Mouse (Mus musculus) mature B cell (primary cell): ENCODE data around the gene Cc2d1b.

ENCODE experiments used
- in situ Hi-C: fragments of 300-500 bp; cut with MboI; formaldehyde crosslinking; loops from 2 replicates; pipeline ENCODE4 v1.14.3; 2019

Cc2d1b gene

GRCm38 (mm10) chr4:108619587-108620341 is at the start of gene Cc2d1b:
Gene Cc2d1b (plus strand): TSS chr4:108619940.
- in situ Hi-C loops, result no loop called here

- in situ Hi-C loops, result no loop called here
These were observed 47.1 kb upstream of the Cc2d1b start for GRCm38 (mm10) chr4:108572644-108573043.

- in situ Hi-C loops, result no loop called here
These were observed 40.6 kb upstream of the Cc2d1b start, which contains the start of the genes Prpf38a and Orc1 for GRCm38 (mm10) chr4:108578840-108579742. Gene Prpf38a (minus strand): TSS chr4:108579336. Gene Orc1 (plus strand): TSS chr4:108579423.

- in situ Hi-C loops, result no loop called here
These were observed 39.9 kb upstream of the Cc2d1b start for GRCm38 (mm10) chr4:108579743-108580411.

DNA sequence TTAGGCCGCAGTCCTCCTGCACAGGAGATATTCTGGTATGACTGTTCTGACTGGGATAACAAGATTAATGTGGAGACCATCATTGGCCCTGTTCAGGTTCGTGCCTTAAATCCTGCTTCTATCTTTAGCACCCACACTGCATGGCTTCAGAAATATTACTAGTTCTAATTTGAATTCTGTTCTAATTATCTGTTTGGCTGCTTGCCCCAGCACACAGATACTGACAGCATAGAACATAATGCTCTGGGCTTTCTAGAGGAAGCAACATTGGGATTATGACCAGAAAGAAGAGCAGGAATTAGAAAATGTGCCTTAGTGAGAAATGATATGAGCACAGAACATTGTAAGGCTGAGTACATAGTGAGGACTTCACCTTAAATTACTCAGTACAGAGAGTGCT is 26.4 kb upstream of the Cc2d1b start:
- in situ Hi-C loops, result no loop called here

DNA sequence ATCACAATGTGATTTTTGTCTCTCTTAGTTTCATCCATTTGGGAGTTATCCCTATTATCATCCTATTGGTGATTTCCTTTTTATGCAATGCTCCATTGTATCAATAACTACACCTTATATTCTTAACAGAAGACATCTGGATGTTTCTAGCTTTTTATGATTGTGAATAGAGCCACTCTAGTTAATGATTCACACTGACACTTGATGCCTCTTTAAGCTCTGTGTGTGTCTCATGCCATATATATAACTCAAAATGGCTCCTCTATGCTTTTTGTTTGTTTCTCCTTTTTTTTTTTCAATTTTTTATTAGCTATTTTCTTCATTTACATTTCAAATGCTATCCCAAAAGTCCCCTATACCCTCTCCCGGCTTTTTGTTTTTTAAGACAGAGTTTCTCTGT is 24.0 kb upstream of the Cc2d1b start:
- in situ Hi-C loops, result no loop called here

DNA sequence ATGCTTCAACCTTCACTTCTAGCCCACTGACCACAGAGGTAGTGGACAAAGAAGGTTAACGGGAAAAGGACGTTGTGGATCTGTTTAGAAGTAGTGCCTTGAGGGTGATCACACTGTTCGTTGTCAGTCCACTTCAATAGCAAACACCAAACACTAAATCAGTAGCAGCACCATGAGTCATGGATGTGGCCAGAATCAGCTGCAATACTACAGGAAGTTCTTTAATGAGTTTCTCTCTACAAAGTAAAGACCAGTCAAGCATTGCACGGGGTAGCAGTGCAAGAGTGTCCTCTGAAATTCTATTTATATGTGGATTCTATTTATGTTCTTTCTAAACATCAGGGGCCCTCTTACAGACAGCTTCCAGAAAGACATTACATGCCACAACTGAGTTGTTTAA is 21.4 kb upstream of the Cc2d1b start:
- in situ Hi-C loops, result no loop called here

- in situ Hi-C loops, result no loop called here
These were observed 17.9 kb upstream of the Cc2d1b start for GRCm38 (mm10) chr4:108601870-108602269.

DNA sequence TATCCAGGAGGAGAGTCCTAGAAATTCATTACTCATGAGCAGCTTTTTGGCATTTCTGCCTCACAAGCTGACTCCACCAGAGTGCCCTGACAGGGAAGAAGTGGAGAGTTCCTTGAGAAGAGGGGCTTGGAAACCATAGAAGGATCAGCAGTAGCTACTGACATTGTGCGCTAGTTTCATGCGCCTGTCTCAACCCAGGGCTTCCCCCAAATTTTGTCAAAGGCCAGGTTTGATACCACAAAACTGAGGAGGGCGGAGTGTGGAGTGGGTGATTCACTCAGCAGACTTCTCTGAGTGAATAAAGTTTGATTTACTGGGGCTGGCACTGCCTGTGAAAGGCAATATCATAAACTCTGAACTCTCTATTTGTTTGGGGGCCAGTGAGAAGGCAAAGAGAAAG is 11.1 kb upstream of the Cc2d1b start:
- in situ Hi-C loops, result no loop called here

GRCm38 (mm10) chr4:108610935-108611334 is 8.8 kb upstream of the Cc2d1b start:
- in situ Hi-C loops, result no loop called here

GRCm38 (mm10) chr4:108618586-108618985 is 1.2 kb upstream of the Cc2d1b start:
- in situ Hi-C loops, result no loop called here

- in situ Hi-C loops, result no loop called here
These were observed 575 bp upstream of the Cc2d1b start for GRCm38 (mm10) chr4:108619165-108619564.

GRCm38 (mm10) chr4:108620536-108620935 is 796 bp downstream of the Cc2d1b start:
- in situ Hi-C loops, result no loop called here

DNA sequence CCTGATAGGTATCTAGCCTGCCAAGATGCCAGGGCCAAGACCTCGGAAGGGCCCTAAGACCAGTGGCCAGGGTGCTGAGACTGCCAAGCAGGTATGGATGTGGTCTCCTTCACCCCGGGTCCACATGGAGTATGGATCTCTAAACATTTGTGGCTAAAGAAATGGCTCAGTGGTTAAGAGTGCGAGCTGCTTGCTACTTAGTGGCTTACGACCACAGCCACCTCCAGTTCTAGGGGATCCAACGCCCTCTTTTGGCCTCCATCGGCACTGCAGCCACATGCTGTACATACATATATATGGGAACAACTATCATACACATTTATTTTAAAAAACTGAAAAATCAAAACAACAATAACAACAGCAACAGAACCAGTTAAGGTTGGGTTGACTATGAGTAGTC is 1.8 kb downstream of the Cc2d1b start:
- in situ Hi-C loops, result no loop called here

- in situ Hi-C loops, result no loop called here
These were observed 7.3 kb downstream of the Cc2d1b start for GRCm38 (mm10) chr4:108627066-108627465.

GRCm38 (mm10) chr4:108629363-108629880 is 9.7 kb downstream of the Cc2d1b start:
- in situ Hi-C loops, result no loop called here

- in situ Hi-C loops, result no loop called here
These were observed 10.4 kb downstream of the Cc2d1b start for GRCm38 (mm10) chr4:108630096-108630495.

DNA sequence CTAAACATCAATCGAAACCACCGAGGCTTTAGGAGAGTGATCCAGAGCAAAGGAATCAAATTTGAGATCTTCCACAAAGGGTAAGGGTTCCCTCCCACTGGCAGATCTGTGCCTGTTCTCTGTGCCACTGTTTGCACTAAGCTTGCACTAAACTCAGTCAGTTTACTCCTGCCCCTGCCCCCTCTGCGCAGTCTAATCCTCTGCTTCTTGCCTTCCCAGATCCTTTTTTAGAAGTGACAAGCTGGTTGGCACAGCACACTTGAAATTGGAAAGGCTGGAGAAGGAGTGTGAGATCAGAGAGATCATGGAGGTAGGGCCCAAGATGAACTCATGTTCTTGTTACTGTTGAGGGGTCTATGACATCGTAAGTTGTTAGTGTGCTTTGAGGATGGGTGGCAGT is 11.9 kb downstream of the Cc2d1b start:
- in situ Hi-C loops, result no loop called here

GRCm38 (mm10) chr4:108633703-108634102 is 14.0 kb downstream of the Cc2d1b start:
- in situ Hi-C loops, result no loop called here

DNA sequence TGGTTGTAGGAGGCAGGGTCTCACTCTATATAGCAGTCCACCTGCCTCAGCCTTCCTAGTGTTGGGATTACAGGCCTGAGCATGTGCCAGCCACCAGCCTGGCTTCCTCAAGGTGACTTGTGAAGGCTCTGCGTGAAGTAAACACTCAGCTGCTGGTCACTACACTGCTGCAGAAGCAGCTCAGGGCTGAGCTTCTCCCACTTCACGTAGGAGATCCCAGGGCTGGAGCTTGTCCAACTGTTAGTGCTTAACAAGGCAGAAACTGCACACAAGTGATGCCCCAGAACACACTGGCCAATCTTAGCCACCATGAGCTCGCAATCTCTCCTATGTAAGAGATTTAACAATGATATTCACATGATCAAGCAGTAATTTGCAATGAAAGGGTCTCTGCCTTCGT is 15.0 kb downstream of the Cc2d1b start:
- in situ Hi-C loops, result no loop called here

DNA sequence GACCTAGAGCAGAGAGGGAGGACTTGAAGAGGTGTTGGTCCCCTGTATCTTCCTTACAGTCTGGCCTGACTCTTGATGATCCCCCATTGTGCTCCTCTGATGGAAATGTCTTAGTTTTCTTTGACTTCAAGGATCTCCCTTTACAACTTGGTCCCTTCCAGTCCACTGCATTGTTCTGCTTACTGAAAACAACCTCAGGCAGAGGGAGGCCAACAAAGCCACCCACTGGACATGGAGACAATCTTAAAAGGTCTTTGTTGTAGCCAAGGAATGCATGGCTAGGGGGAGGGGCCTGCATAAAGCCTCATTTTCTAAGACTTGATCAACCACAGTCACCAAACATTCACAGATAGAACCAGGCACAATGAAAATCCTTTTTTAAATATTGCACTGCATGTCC is 15.4 kb downstream of the Cc2d1b start:
- in situ Hi-C loops, result no loop called here

- in situ Hi-C loops, result no loop called here
These were observed 18.0 kb downstream of the Cc2d1b start for GRCm38 (mm10) chr4:108637721-108638120.
